Mouse (Mus musculus) left cerebral cortex, adult 8-10 months (tissue): ENCODE data around the gene Fstl3. TPM values are rescaled to one million over a fixed set of nuclear protein-coding genes. Genes with fewer than 3 reads are reported as not detected.

ENCODE experiments used
- DNase-seq, 2 experiments: peaks; one replicate each; pipeline ENCODE4 v3.0.0; 2022; ENCODE audit warnings: low spot score in 2 of 2
- total RNA-seq, 4 experiments: library from RNA; stranded (reverse); gene quantifications; 2 replicates each; pipeline ENCODE4 v1.2.4; 2022

Fstl3 gene
- total RNA-seq, 4 experiments from 2014 or later = 2.5 to 3.6 (median 2.7) TPM

DNA sequence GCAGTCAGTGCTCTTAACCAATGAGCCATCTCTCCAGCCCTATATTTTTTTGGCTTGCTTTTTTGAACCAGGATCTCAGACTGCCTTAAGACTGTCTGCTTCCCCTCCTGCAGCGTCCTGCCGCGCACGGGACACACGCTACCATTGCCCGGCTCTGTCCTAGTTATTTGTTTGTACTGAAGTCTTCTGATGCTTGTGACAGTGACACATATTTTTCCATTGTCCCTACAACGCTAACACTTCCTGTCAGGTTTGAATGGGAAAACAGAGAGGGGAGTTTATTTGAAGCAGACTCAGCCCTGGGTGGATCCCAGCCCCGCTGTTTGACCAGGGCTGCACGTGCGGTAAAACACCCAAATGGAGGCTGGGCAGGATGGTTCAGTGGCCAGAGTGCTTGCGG lies 31.7 kb downstream of the Fstl3 start:
- DNase-seq = no peak

DNA sequence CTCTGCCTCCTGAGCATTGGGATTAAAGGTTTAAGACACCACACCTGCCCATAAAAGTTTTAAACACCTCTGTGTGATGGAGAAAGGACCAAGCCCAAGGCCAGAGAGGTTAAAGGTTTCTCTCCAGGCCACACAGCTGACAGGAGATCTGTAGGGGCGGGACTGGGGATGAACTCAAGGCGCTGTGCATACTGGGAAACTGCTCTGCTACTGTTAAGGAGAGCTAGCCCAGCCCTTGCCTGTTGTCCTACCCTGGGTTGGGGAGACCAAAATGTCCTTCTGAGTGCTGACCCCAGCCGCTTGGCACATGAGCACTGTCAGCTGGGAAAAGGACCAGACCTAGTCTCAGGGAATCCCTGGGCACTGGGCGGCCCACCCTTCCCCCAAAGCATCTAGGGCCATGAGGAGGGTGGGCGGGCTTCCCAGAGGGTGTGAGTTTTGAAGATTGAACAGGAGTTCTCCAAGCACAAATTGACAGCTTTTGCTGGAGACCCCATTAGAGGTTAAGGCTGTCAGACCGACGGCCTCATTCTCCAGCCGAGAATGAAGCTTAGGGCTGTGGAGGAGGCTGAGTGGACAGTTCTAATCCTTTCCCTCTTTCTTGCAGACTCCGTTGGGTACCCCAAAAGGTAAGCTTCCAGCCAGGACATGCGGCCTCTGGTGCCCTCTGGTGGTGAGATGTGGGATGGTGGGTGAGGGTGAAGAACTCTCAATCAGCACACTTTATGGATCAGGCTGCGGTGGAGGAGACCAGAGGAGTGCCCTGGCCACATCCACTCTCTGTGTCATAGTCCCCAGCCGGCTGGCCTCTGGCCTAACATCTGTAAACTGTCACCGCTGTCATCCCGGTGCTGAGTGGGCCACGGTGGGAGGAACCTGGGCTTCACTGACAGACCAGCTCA lies 34.9 kb downstream of the Fstl3 start:
- DNase-seq = peak; percentile 59 to 92

DNA sequence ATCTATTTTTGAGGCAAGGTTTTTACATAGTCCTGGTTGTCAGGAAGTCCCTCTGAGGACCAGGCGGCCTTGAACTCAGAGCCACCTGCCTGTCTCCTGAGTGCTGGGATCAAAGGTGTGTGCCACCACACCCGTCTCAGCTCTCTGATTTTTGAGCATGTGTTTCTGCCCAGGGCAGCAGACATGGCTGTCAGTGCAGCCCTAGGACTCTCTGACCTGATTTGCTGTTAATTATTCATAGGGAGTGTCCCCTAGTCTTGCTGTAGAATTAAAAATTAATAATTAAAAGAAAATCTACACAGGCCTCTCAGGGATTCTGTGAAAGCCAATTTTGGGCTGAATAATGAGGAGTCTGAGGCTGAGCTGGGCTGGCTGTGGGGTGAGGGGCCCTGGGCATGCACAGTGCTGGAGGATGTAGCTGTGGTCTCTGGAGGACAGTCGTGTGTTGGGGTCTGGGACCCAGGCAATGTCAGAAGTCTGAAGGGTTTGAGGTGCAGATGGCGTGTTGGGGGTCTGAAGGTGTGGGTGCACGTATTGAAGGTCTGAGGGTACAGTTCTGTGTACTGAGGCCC lies 37.3 kb downstream of the Fstl3 start:
- DNase-seq = no peak

DNA sequence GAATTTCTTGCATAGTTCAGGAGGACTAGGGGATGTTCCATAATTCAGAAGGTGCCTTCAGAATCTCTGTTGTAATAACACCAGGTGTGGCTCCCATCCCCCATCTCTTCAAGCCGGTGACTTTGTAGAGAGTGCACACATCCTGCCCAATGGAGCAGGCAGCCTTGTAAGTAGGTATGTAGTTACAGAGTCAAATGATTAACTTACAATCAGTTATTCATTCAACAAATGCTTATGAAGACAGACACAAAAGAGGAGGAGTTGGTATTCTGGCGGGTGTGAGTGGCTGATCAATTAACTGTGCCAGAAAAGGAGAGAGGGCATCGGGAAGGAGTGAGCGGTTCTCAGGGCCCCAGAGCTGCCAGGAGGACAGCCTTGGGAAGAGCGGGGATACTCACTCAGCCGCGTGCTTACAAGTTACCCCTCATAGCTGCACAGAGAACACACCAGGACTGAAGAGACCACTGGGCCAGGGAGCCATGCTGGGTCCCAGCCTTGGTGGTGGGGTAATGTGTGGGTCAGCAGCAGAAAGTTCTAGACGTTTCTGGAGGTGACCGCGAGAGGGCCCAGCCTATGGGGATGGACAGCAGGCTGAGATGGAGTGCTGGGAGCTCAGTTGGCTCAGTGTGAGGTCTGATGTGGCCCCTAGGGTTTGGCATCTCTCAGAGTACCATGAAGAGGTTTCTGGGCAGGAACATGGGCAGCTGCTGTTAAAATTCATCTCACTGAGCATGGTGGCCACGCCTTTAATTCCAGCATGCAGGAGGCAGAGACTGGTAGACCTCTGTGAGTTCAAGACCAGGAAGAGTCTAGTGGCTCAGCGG lies 38.8 kb downstream of the Fstl3 start:
- DNase-seq = no peak

DNA sequence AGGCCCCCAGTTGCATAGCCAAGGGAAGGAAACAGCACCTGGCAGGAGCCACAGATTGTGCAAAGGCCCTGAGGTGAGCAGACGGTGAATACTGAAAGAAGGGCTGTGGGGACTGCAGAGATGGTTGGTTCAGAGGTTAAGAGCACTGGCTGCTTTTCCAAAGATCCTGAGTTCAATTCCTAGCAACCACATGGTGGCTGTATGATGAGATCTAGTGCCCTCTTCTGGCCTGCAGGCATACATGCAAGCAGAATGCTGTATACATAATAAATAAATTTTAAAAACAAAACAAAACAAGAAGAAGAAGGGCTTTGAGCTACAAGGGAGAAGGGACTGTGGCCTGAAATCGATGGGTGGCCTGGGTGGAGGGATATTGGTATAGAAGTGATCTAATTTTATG lies 40.0 kb downstream of the Fstl3 start:
- no peak for DNase-seq

DNA sequence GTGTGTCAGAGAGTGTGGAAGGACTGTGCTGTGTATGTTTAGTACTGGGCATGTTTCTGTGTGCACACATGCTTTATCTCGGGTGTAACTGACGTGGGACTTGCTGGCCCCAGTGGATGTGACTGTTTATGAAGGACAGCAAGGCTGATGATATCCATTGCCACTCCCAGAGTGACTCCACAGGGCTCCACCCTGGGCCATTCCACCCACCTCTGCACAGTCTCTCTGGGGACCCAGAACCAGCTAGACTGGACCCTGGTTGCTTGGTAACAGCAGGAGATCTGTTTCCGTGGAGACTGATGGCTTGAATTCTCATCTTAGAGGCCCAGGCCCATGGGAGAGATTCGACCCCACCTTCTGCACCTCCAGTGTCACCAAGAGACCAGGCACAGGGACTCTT lies 41.2 kb downstream of the Fstl3 start:
- DNase-seq = no peak

DNA sequence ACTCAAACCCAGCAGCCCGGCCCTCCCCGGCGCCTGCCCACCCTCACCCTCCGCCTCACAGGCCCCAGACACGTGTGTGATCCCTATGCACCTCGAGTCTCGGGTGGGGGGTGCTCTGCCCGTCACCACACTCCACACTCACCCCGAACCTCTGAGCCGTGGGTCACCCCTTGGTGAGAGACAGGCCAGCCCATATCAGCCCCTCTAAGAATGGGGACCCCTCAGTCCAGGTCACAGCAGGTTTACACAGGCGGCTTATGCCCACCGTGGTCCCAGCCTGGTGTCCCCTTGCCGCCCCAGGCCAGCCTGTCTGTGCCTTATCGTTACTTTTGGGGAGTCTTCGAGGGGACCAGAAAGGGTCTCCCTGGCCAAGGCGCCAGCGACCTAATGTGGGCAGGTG lies 42.5 kb downstream of the Fstl3 start:
- DNase-seq = no peak

DNA sequence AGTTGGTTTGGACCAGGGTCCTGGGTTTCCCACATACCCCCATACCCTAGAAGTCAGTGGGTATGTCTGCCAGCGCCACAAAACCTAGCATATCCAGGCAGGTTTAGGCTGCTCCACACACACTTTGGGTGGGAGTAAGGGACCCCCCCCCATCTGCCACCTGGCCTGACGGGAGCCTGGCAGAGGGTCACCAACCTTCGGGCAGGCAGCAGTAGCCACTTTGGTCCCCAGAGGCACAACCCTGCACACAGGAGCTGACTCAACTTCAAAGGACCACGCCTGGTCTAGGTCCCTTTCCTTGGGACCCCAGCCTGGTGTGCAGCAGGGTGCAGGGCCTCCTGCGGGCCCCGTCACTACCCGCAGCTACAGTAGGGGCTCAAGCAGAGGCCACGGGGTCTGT lies 43.2 kb downstream of the Fstl3 start:
- no peak for DNase-seq

DNA sequence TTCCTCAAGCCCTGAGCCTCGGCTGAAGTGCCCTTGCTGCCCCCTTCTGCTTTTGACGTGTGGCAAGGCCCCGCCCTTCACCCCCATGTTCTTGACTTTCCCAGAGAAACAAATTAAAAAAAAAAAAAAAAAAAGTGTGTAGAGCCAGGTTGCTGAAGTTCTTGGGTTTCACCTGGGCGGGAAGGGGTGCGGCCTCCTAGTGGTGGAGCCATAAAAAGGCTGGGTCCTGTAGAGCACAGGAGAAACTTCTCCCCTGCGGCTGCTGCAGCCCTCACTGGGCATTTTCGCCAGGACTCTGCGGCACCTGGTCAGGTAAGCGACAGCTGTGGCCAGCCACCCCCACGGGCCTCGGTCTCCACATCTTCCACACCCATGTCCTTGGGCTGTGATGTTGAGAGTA lies 43.7 kb downstream of the Fstl3 start, which contains the start of gene Misp:
Gene Misp, plus strand, starts transcription at position 208 of the 400 bp plus-strand sequence.
- no peak for DNase-seq

DNA sequence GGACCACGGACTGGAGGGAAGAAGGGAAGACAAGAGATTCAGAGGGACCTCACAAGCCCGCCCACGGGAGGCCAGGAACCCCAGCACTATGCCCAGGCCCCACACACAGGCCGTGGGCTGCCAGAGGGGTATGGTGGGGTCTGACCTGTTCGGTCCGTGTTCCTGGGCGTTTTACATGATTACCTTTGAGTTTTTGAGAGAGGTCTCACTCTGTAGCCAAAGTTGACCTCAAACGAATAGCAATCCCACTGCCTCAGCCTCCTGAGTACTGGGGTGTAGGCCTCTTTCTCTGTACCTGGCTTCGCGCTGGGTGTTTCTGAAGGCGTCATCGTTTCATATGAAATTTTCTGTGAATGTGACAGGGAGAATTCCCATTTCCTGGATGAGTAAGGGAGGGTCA lies 44.7 kb downstream of the Fstl3 start:
- DNase-seq = no peak

DNA sequence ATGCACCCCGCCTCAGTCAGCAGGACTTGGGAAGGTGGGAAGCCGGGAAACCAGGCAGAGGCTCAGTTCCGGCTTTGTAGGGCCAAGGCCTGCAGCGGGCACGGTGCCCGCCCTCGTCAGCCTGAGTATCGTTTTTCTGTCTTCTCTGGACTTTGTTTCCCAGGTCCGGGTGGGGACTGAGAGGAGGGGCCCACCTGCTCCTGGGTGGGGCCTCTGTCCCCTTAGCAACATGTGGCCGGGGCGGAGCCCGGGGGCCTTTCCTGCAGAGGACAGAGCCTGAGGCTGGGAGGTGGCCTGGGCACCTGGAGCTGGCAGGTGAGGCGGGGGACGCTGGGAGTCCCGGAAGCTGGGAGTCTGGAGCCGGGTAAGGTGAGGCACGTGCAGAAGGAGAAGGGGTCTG lies 45.3 kb downstream of the Fstl3 start:
- DNase-seq = no peak

DNA sequence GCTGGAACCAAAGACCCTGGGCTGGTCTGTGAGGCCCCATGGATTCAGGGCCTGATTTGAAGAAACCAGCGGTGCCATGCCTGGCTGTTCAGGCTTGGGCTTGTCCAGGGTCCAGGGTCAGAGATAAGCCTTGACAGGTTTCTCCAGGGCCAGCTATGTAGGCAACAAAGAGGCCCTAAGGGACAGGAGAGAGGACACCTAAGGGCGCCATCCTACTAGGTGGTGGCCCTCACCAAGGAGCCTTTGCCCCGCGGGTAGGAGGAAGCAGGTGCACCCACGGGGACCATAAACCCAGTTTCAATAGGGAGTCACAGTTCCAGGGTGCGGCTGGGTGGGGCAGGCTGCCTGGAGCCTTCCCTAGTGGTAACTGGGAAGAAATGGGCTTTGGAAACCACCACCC lies 45.9 kb downstream of the Fstl3 start:
- no peak for DNase-seq

DNA sequence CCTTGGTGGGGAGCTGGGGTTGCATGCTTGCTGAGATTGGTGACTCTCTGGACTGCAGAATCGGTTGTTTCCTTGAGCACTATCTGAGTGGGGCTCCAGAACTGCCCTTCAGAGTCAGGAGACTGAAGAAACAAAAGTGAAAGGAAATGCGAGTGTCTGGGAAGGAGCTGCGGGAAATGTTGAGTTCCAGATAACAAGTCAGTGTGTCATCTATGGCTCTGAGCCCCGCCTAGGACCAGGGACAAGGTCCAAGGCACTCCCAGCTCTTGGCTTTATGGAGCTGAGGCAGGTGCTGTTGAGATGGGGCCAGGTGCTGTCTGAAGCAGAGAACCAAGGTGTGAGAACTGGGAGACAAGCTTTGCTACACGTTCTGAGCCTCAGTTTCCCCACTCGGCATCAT lies 47.3 kb downstream of the Fstl3 start:
- DNase-seq = no peak

DNA sequence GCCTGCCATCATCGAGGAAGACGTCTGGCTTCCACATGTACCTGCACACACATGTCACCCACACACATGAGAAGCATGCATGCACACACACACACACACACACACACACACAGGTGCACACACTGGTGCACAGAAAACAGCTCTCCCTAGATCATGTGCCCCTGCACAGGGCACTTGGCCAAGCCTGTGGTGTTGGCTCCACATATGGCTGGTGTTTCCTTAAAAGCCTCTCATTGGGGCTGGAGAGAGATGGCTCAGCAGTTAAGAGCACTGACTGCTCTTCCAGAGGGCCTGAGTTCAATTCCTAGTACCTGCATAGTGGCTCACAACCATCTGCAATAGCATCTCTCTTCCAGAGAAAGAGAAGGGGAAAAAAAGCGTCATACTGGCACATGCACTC lies 54.5 kb downstream of the Fstl3 start:
- DNase-seq = no peak

Other genes with a start within 250 kb of the Fstl3 start
- gene Plpp2, start 243.5 kb upstream of the Fstl3 start, total RNA-seq = 1 to 10 TPM; 4.8 to 6.3 (median 6.1) TPM
- gene Mier2, start 222.1 kb upstream of the Fstl3 start, total RNA-seq = 10 to 100 TPM; 43.1 to 48.8 (median 47.9) TPM
- gene Theg, start 189.9 kb upstream of the Fstl3 start, total RNA-seq = 1 to 10 TPM in 1 of 4 experiments, under 1 TPM in 3; 0.33 to 1.3 (median 0.90) TPM
- 10 to 100 TPM; 16.1 to 18.6 (median 17.1) TPM for gene C2cd4c, start 163.2 kb upstream of the Fstl3 start, total RNA-seq
- 10 to 100 TPM; 40.2 to 48.4 (median 43.4) TPM for gene Shc2, start 139.4 kb upstream of the Fstl3 start, total RNA-seq
- under 1 TPM; 0.42 to 0.70 (median 0.47) TPM for gene Odf3l2, start 131.5 kb upstream of the Fstl3 start, total RNA-seq
- under 1 TPM in 1 of 4 experiments, not detected in 3; 0.35 TPM for gene Madcam1, start 112.7 kb upstream of the Fstl3 start, total RNA-seq
- gene Tpgs1, start 107.9 kb upstream of the Fstl3 start, total RNA-seq = 10 to 100 TPM; 65.1 to 74.5 (median 69.8) TPM
- 10 to 100 TPM; 65.7 to 72.5 (median 70.4) TPM for gene Cdc34, start 95.1 kb upstream of the Fstl3 start, total RNA-seq
- gene Gzmm, start 88.3 kb upstream of the Fstl3 start, total RNA-seq = 1 to 10 TPM; 2.2 to 3.6 (median 3.2) TPM
- gene Bsg, start 72.8 kb upstream of the Fstl3 start, total RNA-seq = 100 to 1,000 TPM; 545 to 609 (median 570) TPM
- 100 to 1,000 TPM; 162 to 182 (median 166) TPM for gene Hcn2, start 60.6 kb upstream of the Fstl3 start, total RNA-seq
- gene Polrmt, start 30.7 kb upstream of the Fstl3 start, total RNA-seq = 10 to 100 TPM; 47.9 to 56.7 (median 51.6) TPM
- 1 to 10 TPM; 4.7 to 5.9 (median 5.8) TPM for gene Fgf22, start 22.2 kb upstream of the Fstl3 start, total RNA-seq
- gene Rnf126, start 10.3 kb upstream of the Fstl3 start, total RNA-seq = 10 to 100 TPM; 76.8 to 92.1 (median 86.8) TPM
- gene Prss57, start 13.7 kb downstream of the Fstl3 start, total RNA-seq = under 1 TPM; 0.14 to 0.63 (median 0.39) TPM
- gene Palm, start 16.3 kb downstream of the Fstl3 start, total RNA-seq = 100 to 1,000 TPM; 265 to 281 (median 267) TPM
- gene Misp, start 43.7 kb downstream of the Fstl3 start, total RNA-seq = under 1 TPM; 0.32 to 0.89 (median 0.54) TPM
- 10 to 100 TPM; 59.3 to 67.3 (median 63.6) TPM for gene Ptbp1, start 77.2 kb downstream of the Fstl3 start, total RNA-seq
- gene Prtn3, start 97.2 kb downstream of the Fstl3 start, total RNA-seq = 1 to 10 TPM; 2.4 to 3.2 (median 2.7) TPM
- 10 to 100 TPM; 49.7 to 56.0 (median 52.7) TPM for gene Plppr3, start 97.4 kb downstream of the Fstl3 start, total RNA-seq
- not detected for gene Elane, start 109.0 kb downstream of the Fstl3 start, total RNA-seq
- gene Cfd, start 113.6 kb downstream of the Fstl3 start, total RNA-seq = not detected
- gene Med16, start 131.7 kb downstream of the Fstl3 start, total RNA-seq = 10 to 100 TPM; 51.9 to 68.0 (median 61.4) TPM
- gene Gm26602, start 133.6 kb downstream of the Fstl3 start, total RNA-seq = not detected
- gene Kiss1r, start 139.7 kb downstream of the Fstl3 start, total RNA-seq = 1 to 10 TPM; 5.8 to 8.3 (median 6.4) TPM
- gene R3hdm4, start 143.9 kb downstream of the Fstl3 start, total RNA-seq = 100 to 1,000 TPM; 312 to 357 (median 346) TPM
- gene Arid3a, start 149.8 kb downstream of the Fstl3 start, total RNA-seq = 1 to 10 TPM; 5.0 to 7.8 (median 7.5) TPM
- gene Wdr18, start 182.9 kb downstream of the Fstl3 start, total RNA-seq = 10 to 100 TPM; 38.5 to 48.2 (median 44.6) TPM
- gene Grin3b, start 193.4 kb downstream of the Fstl3 start, total RNA-seq = under 1 TPM; 0.23 to 0.30 (median 0.24) TPM
- gene Tmem259, start 207.1 kb downstream of the Fstl3 start, total RNA-seq = 100 to 1,000 TPM; 105 to 117 (median 113) TPM
- 1 to 10 TPM; 5.4 to 6.7 (median 6.3) TPM for gene Cnn2, start 211.3 kb downstream of the Fstl3 start, total RNA-seq
- 10 to 100 TPM; 11.0 to 12.3 (median 12.0) TPM for gene Abca7, start 219.2 kb downstream of the Fstl3 start, total RNA-seq
- gene Arhgap45, start 239.4 kb downstream of the Fstl3 start, total RNA-seq = 1 to 10 TPM; 3.6 to 9.6 (median 6.0) TPM